Mouse (Mus musculus): Measurements from ENCODE around the gene Wfs1. TPM values are rescaled to one million over a fixed set of nuclear protein-coding genes. Genes with fewer than 3 reads are reported as not detected.

Wfs1 gene
- total RNA-seq (2023) = 2.6 TPM

DNA sequence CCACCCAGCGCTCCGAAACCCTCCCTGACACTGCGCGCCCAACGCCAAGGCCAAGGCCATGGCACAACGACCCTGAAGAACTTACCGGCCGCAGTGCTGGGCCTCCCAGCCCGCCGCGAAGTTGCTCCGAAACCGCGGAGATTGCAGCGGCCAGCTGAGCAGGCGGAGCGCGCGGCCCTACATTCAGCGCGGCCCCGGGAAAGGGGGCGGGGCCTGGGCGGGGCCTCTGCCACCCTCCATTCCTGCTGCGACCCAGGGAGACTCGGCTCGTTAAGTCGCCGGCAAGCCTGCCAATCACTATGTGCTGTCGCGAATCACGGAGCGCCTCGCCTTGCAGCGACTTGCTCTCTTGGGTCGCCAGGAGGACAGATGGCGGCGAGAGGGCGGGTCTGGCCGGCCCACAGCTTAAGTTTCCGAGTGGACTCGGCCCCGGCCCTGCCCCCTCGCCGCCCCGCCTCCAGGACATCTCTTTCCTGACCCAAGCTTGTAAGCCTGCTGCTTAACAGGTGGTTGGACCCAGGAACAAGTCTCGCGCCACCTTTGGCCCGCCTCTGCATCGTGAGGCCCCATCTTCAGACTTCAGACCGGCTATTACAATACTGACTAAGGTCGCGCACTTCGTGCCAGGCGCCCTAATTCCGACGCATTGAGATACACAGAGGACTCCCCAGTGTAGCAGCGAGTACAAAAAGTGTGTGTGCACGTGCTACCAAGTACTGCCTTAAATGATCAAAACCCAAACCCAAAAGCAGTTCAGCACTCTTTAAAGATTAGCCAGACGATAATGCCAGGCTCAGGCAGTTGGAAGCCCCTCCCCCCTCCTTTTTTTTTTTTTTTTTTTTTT, at the start of gene Wfs1:
TSS of gene Wfs1 (minus strand) at position 425 of the 844 bp plus-strand sequence.

Other genes starting within 250 kb of the Wfs1 start
- 21.1 TPM for gene Bloc1s4, start 240.6 kb downstream of the Wfs1 start, total RNA-seq (2023)
- 136 TPM for gene Mrfap1, start 192.4 kb downstream of the Wfs1 start, total RNA-seq (2023)
- gene Man2b2, start 158.6 kb downstream of the Wfs1 start, total RNA-seq (2023) = 31.8 TPM
- gene Ppp2r2c, start 120.7 kb downstream of the Wfs1 start, total RNA-seq (2023) = not detected
- gene Gm1043, start 96.2 kb upstream of the Wfs1 start, total RNA-seq (2023) = 21.0 TPM

All from CD4-positive naive resting alpha-beta T cell, adult 57 days (primary cell).